Mouse (Mus musculus): ENCODE data around the gene Hspbp1.

DNA sequence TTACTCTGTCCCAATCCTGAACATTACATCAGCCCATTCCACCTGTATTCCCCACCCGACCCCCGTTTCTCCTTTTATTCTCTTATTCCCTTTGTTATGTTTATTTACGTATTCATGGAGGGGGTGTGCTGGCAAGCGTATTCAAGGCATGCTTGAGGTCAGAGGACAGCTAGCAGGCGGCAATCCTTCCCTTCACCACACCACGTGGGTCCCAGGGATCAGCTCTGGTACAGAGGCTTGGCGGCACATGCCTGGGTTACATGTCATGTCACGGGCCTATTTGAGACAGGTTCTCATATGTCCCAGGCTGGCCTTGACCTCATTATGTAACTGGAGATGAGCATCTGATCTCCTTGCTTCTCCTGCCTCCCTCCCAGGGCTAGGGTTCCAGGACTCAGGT lies 17.5 kb upstream of the Hspbp1 start:
- no peak for TF ChIP-seq EP300 (IDR thresholded peaks at IDR 0.05)
- no peak for TF ChIP-seq CTCF (IDR thresholded peaks at IDR 0.05)
